Mouse (Mus musculus) forebrain, embryonic 10.5 days (tissue): Measurements from ENCODE around the gene Socs3. TPM values are rescaled to one million over a fixed set of nuclear protein-coding genes. Genes with fewer than 3 reads are reported as not detected.

Source experiments
- DNase-seq: peaks from one replicate; pipeline ENCODE4 v3.0.0-alpha.2; 2017; ENCODE audit warnings: low spot score; ENCODE audit errors: extremely low spot score
- H3K27ac ChIP-seq: fragments of 300-500 bp; sonication (generic); 2 replicates; pipeline ENCODE4 v1.5.1; 2016; ENCODE audit warnings: mild to moderate bottlenecking
- H3K27me3 ChIP-seq: fragments of 300-500 bp; sonication (generic); 2 replicates; pipeline ENCODE4 v1.6.1; 2016; ENCODE audit warnings: mild to moderate bottlenecking; ENCODE audit not compliant: poor library complexity, severe bottlenecking
- H3K36me3 ChIP-seq: fragments of 300-500 bp; sonication (generic); replicated peaks from 2 replicates; pipeline ENCODE4 v1.6.1; 2016; ENCODE audit warnings: mild to moderate bottlenecking, moderate library complexity
- H3K4me1 ChIP-seq: fragments of 300-500 bp; sonication (generic); 2 replicates; pipeline ENCODE4 v1.6.1; 2016
- H3K4me3 ChIP-seq: fragments of 300-500 bp; sonication (generic); 2 replicates; pipeline ENCODE4 v1.5.1; 2016; ENCODE audit warnings: mild to moderate bottlenecking, moderate library complexity
- H3K9me3 ChIP-seq: fragments of 300-500 bp; sonication (generic); 2 replicates; pipeline ENCODE4 v1.6.1; 2016; ENCODE audit warnings: mild to moderate bottlenecking, moderate library complexity
- WGBS: fragments of 180-500 bp; shearing (Covaris S2); methylation state at CpG from one replicate; pipeline ENCODE4 v1.1.7; 2016; 5-methylcytosine and 5-hydroxymethylcytosine counted together
- polyA plus RNA-seq: library from polyadenylated mRNA; unstranded; fragments of >200 nt; fragmentation: Nextera tagmentation; extraction: Ambion mirVana; gene quantifications from 2 replicates; pipeline ENCODE4 v1.2.1, GENCODE M21; 2016

Socs3 gene
- polyA plus RNA-seq, 1 experiment from 2014 or later = 13.6 TPM

DNA sequence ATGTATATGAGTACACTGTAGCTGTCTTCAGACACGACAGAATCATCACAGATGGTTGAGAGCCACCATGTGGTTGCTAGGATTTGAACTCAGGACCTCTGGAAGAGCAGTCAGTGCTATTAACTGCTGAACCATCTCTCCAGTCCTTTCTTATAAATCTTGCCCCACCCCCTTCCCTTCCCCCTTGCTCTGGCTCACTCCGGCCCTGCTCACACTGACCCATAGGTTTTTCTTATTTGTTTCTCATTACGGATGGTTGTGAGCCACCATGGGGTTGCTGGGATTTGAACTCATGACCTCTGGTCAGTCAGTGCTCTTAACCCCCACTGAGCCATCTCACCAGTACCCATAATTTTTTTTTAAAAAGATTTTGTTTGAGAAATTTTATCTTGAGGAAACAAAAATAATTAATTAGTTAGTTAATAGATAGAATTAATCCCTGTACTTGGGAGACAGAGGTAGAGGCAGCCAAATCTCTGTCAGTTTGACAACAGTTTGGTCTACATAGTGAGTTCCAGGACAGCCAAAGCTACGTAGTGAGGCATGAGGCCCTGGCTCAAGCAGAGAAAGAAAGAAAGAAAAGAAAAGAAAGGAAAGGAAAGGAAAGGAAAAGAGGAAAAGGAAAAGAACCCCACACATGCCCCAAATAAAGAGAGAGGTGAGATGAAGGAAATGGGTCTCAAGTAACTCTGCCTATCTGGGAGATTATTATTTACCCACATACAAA, 30.7 kb downstream of the Socs3 start:
- Histone ChIP-seq H3K4me1 (peaks cover 77% of the 10 kb centered on the region), H3K36me3 (no peaks in the 10 kb centered on the region), H3K27ac (peak overlapping the region; percentile 90), H3K27me3 (peaks cover 42% of the 10 kb centered on the region), H3K4me3 (peak overlapping the region; percentile 32; the same call in 1 of the 2 replicates), H3K9me3 (no peaks in the 10 kb centered on the region)
- 28% methylated on average over 4 of the region's 4 CpGs for WGBS
- no peak for DNase-seq

DNA sequence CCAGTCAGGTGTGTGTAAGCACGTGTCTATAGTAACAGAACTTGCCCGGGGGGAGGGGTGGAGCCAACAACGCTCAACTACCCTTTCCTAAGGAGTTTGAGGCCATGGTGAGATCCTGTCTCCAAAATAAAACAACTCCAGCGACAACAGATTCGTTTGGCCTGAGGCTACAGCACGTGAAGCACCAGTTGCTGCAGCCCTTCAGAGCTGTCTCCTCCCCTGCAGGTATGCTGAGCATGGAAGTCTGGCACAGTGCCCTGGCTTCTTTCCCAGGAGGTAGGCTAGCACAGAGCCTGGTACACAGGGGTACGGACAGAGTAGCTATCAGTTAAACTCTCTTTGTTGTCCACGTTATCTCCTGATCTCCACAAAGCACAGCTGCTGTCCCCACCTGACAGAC, 33.6 kb downstream of the Socs3 start:
- Histone ChIP-seq H3K4me3 (no peak overlapping the region), H3K4me1 (peaks cover 95% of the 10 kb centered on the region), H3K36me3 (no peaks in the 10 kb centered on the region), H3K27ac (peak overlapping the region; percentile 54), H3K27me3 (peaks cover 61% of the 10 kb centered on the region), H3K9me3 (no peaks in the 10 kb centered on the region)
- WGBS = 49% methylated on average over 8 of the region's 8 CpGs
- no peak for DNase-seq

DNA sequence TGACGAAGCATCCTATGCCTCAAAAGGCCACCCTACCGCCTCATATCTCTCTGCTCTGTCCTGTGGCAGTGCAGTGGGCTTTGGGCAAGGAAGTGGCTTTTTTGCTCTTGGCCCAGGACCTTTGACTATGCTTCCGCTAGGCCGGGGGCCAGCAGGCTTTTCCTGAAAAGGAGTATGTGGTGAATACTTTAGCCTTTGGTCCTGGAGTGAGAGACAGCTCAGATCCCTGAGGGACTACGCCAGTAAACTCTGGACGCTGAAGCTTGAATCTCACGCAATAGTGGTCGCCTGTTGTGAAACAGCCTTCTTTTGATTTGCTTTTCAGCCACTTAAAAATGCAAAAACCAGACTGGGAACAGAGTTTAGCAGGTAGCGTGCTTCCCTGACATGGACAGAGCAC, 34.2 kb downstream of the Socs3 start:
- peaks cover 95% of the 10 kb centered on the region for H3K4me1 ChIP-seq
- H3K9me3 ChIP-seq = no peaks in the 10 kb centered on the region
- 72% methylated on average over 9 of the region's 9 CpGs for WGBS
- H3K27ac ChIP-seq = peak overlapping the region; percentile 62
- no peak overlapping the region for H3K4me3 ChIP-seq
- no peak for DNase-seq
- H3K27me3 ChIP-seq = peaks cover 66% of the 10 kb centered on the region
- H3K36me3 ChIP-seq = no peaks in the 10 kb centered on the region

DNA sequence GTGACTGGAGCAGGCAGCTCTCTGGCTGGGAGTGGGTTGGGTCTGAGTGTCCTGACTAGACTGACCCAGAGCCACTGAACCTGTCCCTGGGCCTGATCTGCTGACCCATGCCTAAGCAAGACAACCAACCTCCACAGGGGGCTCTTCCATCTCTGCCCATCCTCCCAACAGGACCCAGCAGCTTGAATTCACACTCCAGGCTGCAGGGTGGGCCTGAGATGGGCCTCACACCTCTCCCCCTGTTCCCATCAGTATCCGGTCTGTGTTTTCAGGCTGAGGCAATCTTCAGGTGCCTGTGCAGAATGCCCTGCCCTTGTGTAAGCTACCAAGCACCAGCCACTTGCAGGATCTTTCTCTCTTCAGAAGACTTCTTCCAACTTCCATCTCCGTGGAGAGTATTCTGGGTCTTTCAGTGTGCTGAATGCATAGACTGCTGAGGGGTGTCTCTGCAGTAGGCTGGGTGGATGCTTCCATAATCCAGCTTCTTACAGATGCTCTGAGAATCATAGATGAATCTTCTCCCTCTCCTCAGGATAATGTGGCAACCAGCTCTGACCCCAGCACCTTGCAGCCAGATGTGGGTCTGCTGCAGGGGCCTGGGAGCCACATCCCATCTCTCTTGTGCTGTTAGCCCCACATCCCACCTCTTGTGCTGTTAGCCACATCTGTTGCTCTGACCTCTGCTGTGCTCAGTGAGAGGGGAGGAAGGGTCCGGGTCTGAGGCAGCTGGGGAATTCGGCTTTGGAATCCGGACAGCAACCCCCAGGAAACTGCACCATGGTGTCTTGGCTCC, 35.1 kb downstream of the Socs3 start:
- DNase-seq = no peak
- no peak overlapping the region for H3K4me3 ChIP-seq
- peaks cover 74% of the 10 kb centered on the region for H3K27me3 ChIP-seq
- no peaks in the 10 kb centered on the region for H3K36me3 ChIP-seq
- WGBS = 50% methylated on average over 5 of the region's 5 CpGs
- H3K4me1 ChIP-seq = peaks cover 93% of the 10 kb centered on the region
- H3K9me3 ChIP-seq = no peaks in the 10 kb centered on the region
- peak overlapping the region; percentile 62 for H3K27ac ChIP-seq

DNA sequence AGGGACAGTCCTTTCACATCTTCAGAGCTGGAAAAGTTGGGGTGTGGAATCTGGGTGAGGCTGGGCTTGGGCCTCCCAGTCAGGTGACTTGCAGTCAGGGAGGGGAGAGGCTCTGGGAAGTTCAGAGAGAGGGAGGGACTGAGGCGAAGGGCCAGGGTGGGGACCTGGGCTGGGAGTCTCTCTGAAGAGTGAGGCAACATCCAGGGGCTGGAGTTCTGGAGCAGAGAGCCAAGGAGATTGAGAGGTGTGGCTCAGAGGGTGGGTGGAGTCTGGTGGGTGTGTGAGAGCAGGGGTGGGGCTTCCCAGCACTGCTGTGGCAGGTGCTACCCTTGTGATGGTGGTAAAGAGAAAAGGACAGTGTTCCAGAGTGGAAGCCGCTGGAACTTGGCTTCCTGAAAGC, 35.7 kb downstream of the Socs3 start:
- 21% methylated on average over 2 of the region's 2 CpGs for WGBS
- Histone ChIP-seq H3K9me3 (no peaks in the 10 kb centered on the region), H3K4me1 (peaks cover 87% of the 10 kb centered on the region), H3K27me3 (peaks cover 80% of the 10 kb centered on the region), H3K36me3 (no peaks in the 10 kb centered on the region), H3K4me3 (no peak overlapping the region), H3K27ac (peak overlapping the region; percentile 53)
- DNase-seq = no peak

DNA sequence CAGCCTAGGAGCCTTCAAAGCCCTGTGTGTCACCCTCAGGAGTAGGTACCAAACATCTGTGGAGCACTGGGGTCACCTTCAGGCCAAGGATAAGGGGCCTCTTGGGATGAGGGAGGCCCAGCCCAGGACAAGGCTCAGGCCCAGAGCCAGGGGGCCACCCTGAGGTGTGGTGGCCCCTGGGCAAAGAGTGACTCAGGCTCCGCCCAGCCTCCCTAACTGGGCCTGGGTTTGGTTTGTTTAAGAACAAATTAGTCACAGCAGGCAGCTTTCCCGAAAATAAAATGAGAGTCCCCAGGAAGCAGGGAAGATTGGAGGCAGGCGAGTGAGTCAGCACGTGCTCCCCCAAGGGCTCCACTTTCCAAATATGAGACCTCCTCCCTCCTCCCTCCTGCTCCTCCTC, 37.7 kb downstream of the Socs3 start:
- peak overlapping the region; percentile 54 for H3K27ac ChIP-seq
- peaks cover 84% of the 10 kb centered on the region for H3K27me3 ChIP-seq
- peaks cover 70% of the 10 kb centered on the region for H3K4me1 ChIP-seq

DNA sequence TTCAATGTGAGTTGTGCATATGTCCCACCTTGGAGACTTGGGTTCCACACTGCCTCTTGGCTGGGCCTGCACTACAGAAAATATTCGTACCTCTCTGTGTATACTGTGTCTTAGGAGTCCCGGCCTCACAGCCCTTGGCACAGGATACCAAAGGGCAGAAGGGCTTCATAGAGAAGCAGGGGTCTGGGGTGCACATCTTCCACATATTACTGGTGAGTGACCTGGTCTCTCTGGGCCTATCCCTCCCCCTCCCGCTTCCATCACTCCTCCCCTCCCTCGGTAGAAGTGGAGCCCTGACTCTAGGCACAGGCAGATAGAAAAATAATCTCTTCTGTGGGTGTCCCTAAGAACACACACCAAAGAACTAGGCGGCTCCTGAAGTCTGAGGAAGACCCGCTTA, 38.3 kb downstream of the Socs3 start:
- H3K27me3 ChIP-seq = peaks cover 80% of the 10 kb centered on the region
- no peaks in the 10 kb centered on the region for H3K36me3 ChIP-seq
- no peaks in the 10 kb centered on the region for H3K9me3 ChIP-seq
- DNase-seq = no peak
- no peak overlapping the region for H3K27ac ChIP-seq
- 56% methylated on average over 6 of the region's 6 CpGs for WGBS
- H3K4me3 ChIP-seq = no peak overlapping the region
- peaks cover 66% of the 10 kb centered on the region for H3K4me1 ChIP-seq

More for the DNA sequence above, 37.7 kb downstream of the Socs3 start:
- Histone ChIP-seq H3K4me3 (no peak overlapping the region), H3K36me3 (no peaks in the 10 kb centered on the region), H3K9me3 (no peaks in the 10 kb centered on the region)
- no peak for DNase-seq
- WGBS = 19% methylated on average over 4 of the region's 4 CpGs

DNA sequence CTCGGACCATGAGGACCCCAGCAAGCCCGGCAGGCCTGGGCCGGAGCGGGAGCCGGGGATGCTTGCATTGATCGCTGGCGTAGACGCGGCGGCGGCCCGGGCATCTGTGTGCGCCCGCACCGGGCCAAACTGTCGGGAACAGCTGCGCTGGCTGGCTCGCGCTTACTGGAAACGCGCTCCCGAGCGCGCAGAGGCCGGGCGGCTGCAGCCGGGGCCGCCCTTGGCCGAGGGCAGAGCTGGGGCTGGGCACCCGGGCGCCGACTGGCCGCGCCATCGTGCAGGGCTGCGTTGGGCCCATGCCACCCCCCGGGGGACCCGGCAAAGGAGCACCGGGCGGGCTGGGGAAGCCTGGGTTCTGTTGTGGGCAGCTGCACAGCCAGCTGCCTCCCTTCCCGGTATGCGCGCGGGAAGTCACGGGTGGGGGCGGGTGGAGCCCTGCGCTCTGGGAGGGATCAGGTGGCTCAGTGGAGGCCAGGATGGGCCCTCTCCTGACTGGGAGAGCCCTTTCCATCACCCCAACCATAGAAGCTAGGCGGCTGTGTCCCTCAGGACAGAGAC, 39.0 kb downstream of the Socs3 start:
- peaks cover 61% of the 10 kb centered on the region for H3K4me1 ChIP-seq
- WGBS = 1% methylated on average over 48 of the region's 48 CpGs

DNA sequence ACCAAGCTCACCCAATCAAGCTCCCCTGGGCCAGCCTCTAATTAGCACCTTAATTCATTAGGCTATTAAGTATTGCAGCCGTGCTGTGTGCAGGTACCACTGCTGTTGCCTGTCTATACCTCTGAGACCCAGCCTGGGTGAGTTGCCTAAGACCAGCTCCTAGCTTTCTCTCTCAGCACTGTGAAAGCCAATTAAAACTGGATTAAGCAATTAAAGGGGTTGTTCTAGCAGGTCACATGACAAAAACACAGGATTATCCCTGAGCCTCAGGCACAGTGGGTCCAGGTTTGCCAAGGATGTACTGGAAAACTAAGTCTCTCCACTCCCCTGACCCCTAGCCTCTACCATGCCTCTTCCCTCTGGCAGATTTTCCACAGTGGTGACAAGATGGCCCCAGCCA, 44.3 kb downstream of the Socs3 start:
- 42% methylated on average over 1 of the region's 1 CpGs for WGBS

More for the DNA sequence above, 39.0 kb downstream of the Socs3 start:
- Histone ChIP-seq H3K27ac (peak overlapping the region; percentile 83), H3K27me3 (peaks cover 73% of the 10 kb centered on the region), H3K4me3 (peak overlapping the region; percentile 57), H3K36me3 (no peaks in the 10 kb centered on the region), H3K9me3 (no peaks in the 10 kb centered on the region)
- DNase-seq = peak; percentile 72

DNA sequence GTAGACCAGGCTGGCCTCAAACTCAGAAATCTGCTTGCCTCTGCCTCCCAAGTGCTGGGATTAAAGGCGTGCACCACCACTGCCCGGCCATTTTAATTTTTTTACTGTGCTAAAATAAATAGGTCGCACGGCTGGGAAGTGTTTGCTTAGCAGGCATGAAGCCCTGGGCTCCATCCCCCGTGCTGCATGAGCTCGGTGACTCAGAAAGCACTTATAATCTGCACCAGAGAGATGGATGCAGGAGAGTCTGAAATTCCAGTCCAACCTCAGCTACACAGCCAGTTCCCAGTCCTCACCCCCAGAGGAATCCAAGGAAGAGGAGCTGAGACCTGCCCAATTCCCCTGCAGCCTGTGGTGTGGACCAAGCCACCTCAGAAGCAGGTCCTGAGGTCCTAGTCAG, 45.4 kb downstream of the Socs3 start:
- Histone ChIP-seq H3K4me3 (no peak overlapping the region), H3K27ac (no peak overlapping the region), H3K27me3 (peaks cover 17% of the 10 kb centered on the region), H3K4me1 (peaks cover 27% of the 10 kb centered on the region), H3K9me3 (no peaks in the 10 kb centered on the region), H3K36me3 (no peaks in the 10 kb centered on the region)
- DNase-seq = no peak
- 85% methylated on average over 6 of the region's 6 CpGs for WGBS

More for the DNA sequence above, 44.3 kb downstream of the Socs3 start:
- no peak overlapping the region for H3K4me3 ChIP-seq
- peaks cover 29% of the 10 kb centered on the region for H3K4me1 ChIP-seq
- DNase-seq = no peak
- no peak overlapping the region for H3K27ac ChIP-seq
- H3K27me3 ChIP-seq = peaks cover 28% of the 10 kb centered on the region
- no peaks in the 10 kb centered on the region for H3K36me3 ChIP-seq
- no peaks in the 10 kb centered on the region for H3K9me3 ChIP-seq

DNA sequence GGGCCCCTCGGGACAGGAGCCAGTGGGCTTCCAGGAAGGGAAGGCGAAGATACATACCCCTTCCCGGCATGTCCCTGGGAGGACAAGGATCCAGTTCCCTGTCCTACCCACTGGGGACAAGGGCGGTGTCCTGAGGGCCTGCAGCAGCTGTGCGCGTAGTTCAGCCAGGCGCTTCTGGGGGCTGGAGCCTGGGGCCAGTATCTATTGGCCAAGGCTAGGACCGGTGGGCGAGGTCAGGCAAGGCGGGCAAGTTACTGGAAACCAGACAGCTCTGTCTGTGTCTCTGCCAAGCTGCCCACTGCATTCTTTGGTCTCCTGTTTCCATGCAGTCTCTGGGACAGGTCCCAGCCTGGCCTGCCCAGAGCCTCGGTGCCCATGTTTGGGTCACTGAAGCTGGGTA, 46.6 kb downstream of the Socs3 start:
- peak overlapping the region; percentile 58; the same call in 1 of the 2 replicates for H3K27ac ChIP-seq
- DNase-seq = no peak
- H3K9me3 ChIP-seq = no peaks in the 10 kb centered on the region
- peaks cover 7% of the 10 kb centered on the region for H3K27me3 ChIP-seq
- H3K4me1 ChIP-seq = peaks cover 39% of the 10 kb centered on the region
- H3K36me3 ChIP-seq = no peaks in the 10 kb centered on the region
- H3K4me3 ChIP-seq = no peak overlapping the region
- WGBS = 88% methylated on average over 11 of the region's 11 CpGs

DNA sequence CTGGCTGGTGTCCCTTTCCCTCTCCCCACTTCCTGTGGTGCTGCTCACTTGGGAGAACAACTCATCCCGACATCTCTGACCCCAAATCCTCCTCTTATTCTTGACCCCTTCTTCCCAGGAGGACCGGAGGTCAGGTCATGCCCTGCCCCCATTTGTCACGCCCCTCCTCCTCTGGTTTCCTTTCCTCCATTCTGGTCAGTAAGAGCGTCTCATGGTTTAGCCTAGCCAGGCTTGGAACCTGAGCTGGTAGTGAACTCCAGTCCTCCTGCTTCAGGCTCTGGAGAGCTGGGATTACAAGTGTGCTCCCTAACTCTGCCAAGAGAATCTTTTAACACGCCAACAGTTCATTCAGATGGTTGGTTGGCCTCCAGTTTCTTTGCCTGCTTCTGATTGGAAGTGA, 50.6 kb downstream of the Socs3 start:
- WGBS = 14% methylated on average over 5 of the region's 5 CpGs
- DNase-seq = no peak
- H3K27ac ChIP-seq = peak overlapping the region; percentile 65
- H3K9me3 ChIP-seq = peaks cover 11% of the 10 kb centered on the region
- H3K4me1 ChIP-seq = peaks cover 35% of the 10 kb centered on the region
- H3K36me3 ChIP-seq = no peaks in the 10 kb centered on the region
- no peak overlapping the region for H3K4me3 ChIP-seq
- peaks cover 15% of the 10 kb centered on the region for H3K27me3 ChIP-seq

DNA sequence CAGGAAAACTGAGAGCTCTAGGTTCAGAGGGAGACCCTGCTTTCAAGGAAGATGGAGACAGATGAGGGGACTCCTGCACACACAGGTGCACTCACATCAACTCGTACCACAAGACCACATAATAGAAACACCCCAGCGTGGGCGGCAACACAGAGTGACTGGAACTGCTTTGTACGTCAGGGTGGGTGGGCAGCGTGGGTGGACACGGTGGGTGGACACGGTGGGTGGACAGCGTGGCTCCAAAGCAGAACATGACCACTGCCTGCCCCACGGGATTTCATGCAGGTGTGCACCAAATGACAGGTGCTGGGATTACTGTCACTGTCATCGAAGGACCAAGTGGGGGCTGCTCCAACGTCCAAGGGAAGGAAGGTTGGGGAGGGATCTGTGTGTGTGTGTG, 51.3 kb downstream of the Socs3 start:
- H3K9me3 ChIP-seq = peaks cover 11% of the 10 kb centered on the region
- H3K27ac ChIP-seq = no peak overlapping the region
- WGBS = 82% methylated on average over 11 of the region's 11 CpGs
- H3K36me3 ChIP-seq = no peaks in the 10 kb centered on the region
- peaks cover 15% of the 10 kb centered on the region for H3K27me3 ChIP-seq
- H3K4me3 ChIP-seq = no peak overlapping the region
- no peak for DNase-seq
- H3K4me1 ChIP-seq = peaks cover 40% of the 10 kb centered on the region
